11 mouse cellular contexts compared by ENCODE assay signal in genomic region chr7:29785023-29785422, GRCm38 (mm10). TPM values are rescaled to one million over a fixed set of nuclear protein-coding genes. Genes with fewer than 3 reads are reported as not detected.
DNase-seq lines count a peak whose midpoint lies in the region; ATAC-seq and TF ChIP-seq lines count a peak whose summit lies in the region.
"Had no signal": no experiment of that assay in that cellular context is flagged by ENCODE, and none has a peak within 500 bp of the region (broad histone marks: within the 10 kb centered on the region; RNA-seq: fewer than 3 reads in every experiment).

No protein-coding gene starts in this region.

- 0 out of 2 replicates have a peak overlapping the region, but pooled peaks have one; percentile 4 for H3K9ac ChIP-seq in neural tube, embryonic 11.5 days (ENCODE audit: low read length)
- H3K9ac ChIP-seq in liver, embryonic 12.5 days: no peak overlapping the region
- no peak overlapping the region for H3K9ac ChIP-seq in stomach, postnatal 0 days (ENCODE audit: low read length)

- no peaks in the 10 kb centered on the region for H3K27me3 ChIP-seq in neural tube, embryonic 11.5 days (ENCODE audit: control insufficient read depth, insufficient read depth, low read length)
- H3K27me3 ChIP-seq in liver, embryonic 12.5 days (replicated peaks): no peaks in the 10 kb centered on the region
- no peaks in the 10 kb centered on the region for H3K27me3 ChIP-seq in stomach, postnatal 0 days (ENCODE audit: control insufficient read depth, insufficient read depth, low read length)

- peaks cover 5% of the 10 kb centered on the region for H3K36me3 ChIP-seq in neural tube, embryonic 11.5 days (ENCODE audit: control insufficient read depth, insufficient read depth, low read length)
- peaks cover 15% of the 10 kb centered on the region for H3K36me3 ChIP-seq in liver, embryonic 12.5 days
- H3K36me3 ChIP-seq in stomach, postnatal 0 days (ENCODE audit: control insufficient read depth, insufficient read depth, low read length): peaks cover 16% of the 10 kb centered on the region

- no peak for ATAC-seq in neural tube, embryonic 11.5 days (ENCODE audit: insufficient read depth, low FRiP score, low TSS enrichment)
- ATAC-seq in liver, embryonic 12.5 days: no peak
- ATAC-seq in stomach, postnatal 0 days (ENCODE audit: low FRiP score, low TSS enrichment): no peak
- ATAC-seq in CD4-positive, CD25-positive, alpha-beta regulatory T cell, adult 4 months: no peak

- TF ChIP-seq CTCF in gastrocnemius, adult 2 months (IDR thresholded peaks at IDR 0.05): no peak
- TF ChIP-seq CTCF in stomach, postnatal 0 days (IDR thresholded peaks at IDR 0.05; ENCODE audit: low read depth): no peak

- no peak for TF ChIP-seq EP300 in stomach, postnatal 0 days (optimal IDR thresholded peaks at IDR 0.05)

- WGBS in neural tube, embryonic 11.5 days: 66% methylated on average over 8 of the region's 8 CpGs
- 60% methylated on average over 8 of the region's 8 CpGs for WGBS in liver, embryonic 12.5 days (ENCODE audit: insufficient replicate concordance)
- 49% methylated on average over 8 of the region's 8 CpGs for WGBS in stomach, postnatal 0 days

- H3K4me1 ChIP-seq in neural tube, embryonic 11.5 days (ENCODE audit: control insufficient read depth, insufficient read depth, low read length): peaks cover 7% of the 10 kb centered on the region
- H3K4me1 ChIP-seq in liver, embryonic 12.5 days: peaks cover 21% of the 10 kb centered on the region; the same call in 1 of the 2 replicates
- H3K4me1 ChIP-seq in stomach, postnatal 0 days (replicated peaks; ENCODE audit: control insufficient read depth, insufficient read depth): no peaks in the 10 kb centered on the region

- DNase-seq in gastrocnemius, adult 2 months: no peak
- DNase-seq in gastrocnemius, adult 8-10 months (ENCODE audit: low spot score in 2 of 2): no peak
- DNase-seq in neural tube, embryonic 11.5 days (ENCODE audit: low spot score): no peak
- no peak for DNase-seq in neural tube, embryonic 10.5 days (ENCODE audit: extremely low spot score, low spot score)
- no peak for DNase-seq in stomach, postnatal 0 days (ENCODE audit: low spot score)
- DNase-seq in thymus, postnatal 4 days: no peak
- DNase-seq: adrenal gland, adult 8-10 months had no signal

- H3K4me3 ChIP-seq in gastrocnemius, adult 2 months: peak overlapping the region; percentile 93
- peak overlapping the region; percentile 83 for H3K4me3 ChIP-seq in neural tube, embryonic 11.5 days (ENCODE audit: low read depth, low read length)
- H3K4me3 ChIP-seq in liver, embryonic 12.5 days: no peak overlapping the region
- H3K4me3 ChIP-seq in stomach, postnatal 0 days (ENCODE audit: low read depth, low read length): peak overlapping the region; percentile 82

- H3K4me2 ChIP-seq in neural tube, embryonic 11.5 days (ENCODE audit: low read depth): peak overlapping the region; percentile 81
- peak overlapping the region; percentile 95 for H3K4me2 ChIP-seq in liver, embryonic 12.5 days
- peak overlapping the region; percentile 91 for H3K4me2 ChIP-seq in stomach, postnatal 0 days (replicated peaks; ENCODE audit: low read depth)

- H3K27ac ChIP-seq in gastrocnemius, adult 2 months: no peak overlapping the region; the same call in 1 of the 2 replicates
- no peak overlapping the region for H3K27ac ChIP-seq in neural tube, embryonic 11.5 days (ENCODE audit: low read depth, low read length)
- no peak overlapping the region for H3K27ac ChIP-seq in liver, embryonic 12.5 days
- no peak overlapping the region for H3K27ac ChIP-seq in stomach, postnatal 0 days (replicated peaks)

- no peaks in the 10 kb centered on the region; the same call in 1 of the 2 replicates for H3K9me3 ChIP-seq in neural tube, embryonic 11.5 days (ENCODE audit: control insufficient read depth, low read length)
- H3K9me3 ChIP-seq in liver, embryonic 12.5 days (replicated peaks): no peaks in the 10 kb centered on the region
- no peaks in the 10 kb centered on the region for H3K9me3 ChIP-seq in stomach, postnatal 0 days (ENCODE audit: control insufficient read depth, low read length)

- intact Hi-C loops in gastrocnemius, adult 2 months (cut with DNase I): no loop called here

RNA-seq across cellular contexts. Expression of gene Zfp30, which starts 1.2 kb away (rescaled TPM):
- total RNA-seq in gastrocnemius, adult 2 months (2021): 1 to 10 TPM; 1.8 to 2.6 TPM
- 1 to 10 TPM; 1.7 to 2.9 (median 2.5) TPM for total RNA-seq in gastrocnemius, adult 8-10 months (2022)
- 9.1 and 9.8 TPM in 2 replicates for polyA plus RNA-seq in neural tube, embryonic 11.5 days (2014; fragmentation: Nextera tagmentation; extraction: Ambion mirVana)
- polyA plus RNA-seq in liver, embryonic 12.5 days (2016; fragmentation: Nextera tagmentation; extraction: Ambion mirVana): 0.88 and 1.0 TPM in 2 replicates
- 2.3 and 2.6 TPM in 2 replicates for polyA plus RNA-seq in stomach, postnatal 0 days (2015; fragmentation: Nextera tagmentation; extraction: Ambion mirVana)
- polyA plus RNA-seq in CD4-positive, CD25-positive, alpha-beta regulatory T cell, adult 4 months (2017; shearing (Covaris generic)): under 1 TPM; 0.28 to 0.56 TPM

RNA-seq across cellular contexts. Expression of gene Zfp84, which starts 16.7 kb away (rescaled TPM):
- total RNA-seq in gastrocnemius, adult 2 months (2021): 1 to 10 TPM; 6.2 to 8.8 TPM
- 1 to 10 TPM; 6.6 to 9.1 (median 7.4) TPM for total RNA-seq in gastrocnemius, adult 8-10 months (2022)
- polyA plus RNA-seq in neural tube, embryonic 11.5 days (2014; fragmentation: Nextera tagmentation; extraction: Ambion mirVana): 15.3 and 19.4 TPM in 2 replicates
- 5.0 and 5.1 TPM in 2 replicates for polyA plus RNA-seq in liver, embryonic 12.5 days (2016; fragmentation: Nextera tagmentation; extraction: Ambion mirVana)
- 4.8 and 5.0 TPM in 2 replicates for polyA plus RNA-seq in stomach, postnatal 0 days (2015; fragmentation: Nextera tagmentation; extraction: Ambion mirVana)
- 10 to 100 TPM; 15.9 to 19.4 TPM for polyA plus RNA-seq in CD4-positive, CD25-positive, alpha-beta regulatory T cell, adult 4 months (2017; shearing (Covaris generic))

RNA-seq across cellular contexts. Expression of gene Zfp790, which starts 30.9 kb away (rescaled TPM):
- 10 to 100 TPM in 1 of 2 experiments, 1 to 10 TPM in 1; 10.0 to 10.6 TPM for total RNA-seq in gastrocnemius, adult 2 months (2021)
- total RNA-seq in gastrocnemius, adult 8-10 months (2022): 1 to 10 TPM; 8.1 to 8.9 (median 8.6) TPM
- 22.8 and 26.0 TPM in 2 replicates for polyA plus RNA-seq in neural tube, embryonic 11.5 days (2014; fragmentation: Nextera tagmentation; extraction: Ambion mirVana)
- 5.5 and 6.6 TPM in 2 replicates for polyA plus RNA-seq in liver, embryonic 12.5 days (2016; fragmentation: Nextera tagmentation; extraction: Ambion mirVana)
- 5.3 and 5.4 TPM in 2 replicates for polyA plus RNA-seq in stomach, postnatal 0 days (2015; fragmentation: Nextera tagmentation; extraction: Ambion mirVana)
- 10 to 100 TPM; 19.6 to 25.2 TPM for polyA plus RNA-seq in CD4-positive, CD25-positive, alpha-beta regulatory T cell, adult 4 months (2017; shearing (Covaris generic))

RNA-seq across cellular contexts. Expression of gene Catsperg2, which starts 58.2 kb away (rescaled TPM):
- total RNA-seq in gastrocnemius, adult 2 months (2021): not detected
- total RNA-seq in gastrocnemius, adult 8-10 months (2022): not detected
- polyA plus RNA-seq in neural tube, embryonic 11.5 days (2014; fragmentation: Nextera tagmentation; extraction: Ambion mirVana): not detected in 2 replicates
- not detected in 2 replicates for polyA plus RNA-seq in liver, embryonic 12.5 days (2016; fragmentation: Nextera tagmentation; extraction: Ambion mirVana)
- 0.11 TPM in 1 of 2 replicates, not detected in the other for polyA plus RNA-seq in stomach, postnatal 0 days (2015; fragmentation: Nextera tagmentation; extraction: Ambion mirVana)
- not detected for polyA plus RNA-seq in CD4-positive, CD25-positive, alpha-beta regulatory T cell, adult 4 months (2017; shearing (Covaris generic))
- total RNA-seq: megakaryocyte progenitor cell, adult 5-6 weeks had no signal
- polyA plus RNA-seq: C2C12 had no signal
